Mouse (Mus musculus) liver, embryonic 15.5 days (tissue): ENCODE measurements around the gene Dnah11. TPM values are rescaled to one million over a fixed set of nuclear protein-coding genes. Genes with fewer than 3 reads are reported as not detected.

Source experiments
- ATAC-seq: fragments of 200-750 bp; cut with Nextera tagmentation; 2 replicates; pipeline ENCODE4 v1.8.0; 2017; ENCODE audit warnings: moderate number of reproducible peaks, mild to moderate bottlenecking, moderate library complexity; ENCODE audit not compliant: insufficient read depth
- H3K27ac ChIP-seq: fragments of 300-500 bp; sonication (generic); replicated peaks from 2 replicates; pipeline ENCODE4 v1.5.1; 2015; ENCODE audit warnings: mild to moderate bottlenecking, inconsistent platforms
- H3K27me3 ChIP-seq: fragments of 300-500 bp; sonication (generic); 2 replicates; pipeline ENCODE4 v1.6.1; 2015; ENCODE audit warnings: mild to moderate bottlenecking, inconsistent platforms
- H3K36me3 ChIP-seq: fragments of 300-500 bp; sonication (generic); replicated peaks from 2 replicates; pipeline ENCODE4 v1.6.1; 2015; ENCODE audit warnings: moderate library complexity, mild to moderate bottlenecking, inconsistent platforms
- H3K4me1 ChIP-seq: fragments of 300-500 bp; sonication (generic); replicated peaks from 2 replicates; pipeline ENCODE4 v1.6.1; 2015; ENCODE audit warnings: inconsistent platforms
- H3K4me2 ChIP-seq: fragments of 300-500 bp; sonication (generic); 2 replicates; pipeline ENCODE4 v1.6.1; 2015; ENCODE audit warnings: moderate library complexity, mild to moderate bottlenecking, inconsistent platforms
- H3K4me3 ChIP-seq: fragments of 300-500 bp; sonication (generic); replicated peaks from 2 replicates; pipeline ENCODE4 v1.5.1; 2015; ENCODE audit warnings: mild to moderate bottlenecking, inconsistent platforms
- H3K9ac ChIP-seq: fragments of 300-500 bp; sonication (generic); 2 replicates; pipeline ENCODE4 v1.6.1; 2015; ENCODE audit warnings: moderate library complexity, mild to moderate bottlenecking, inconsistent platforms
- H3K9me3 ChIP-seq: fragments of 300-500 bp; sonication (generic); replicated peaks from 2 replicates; pipeline ENCODE4 v1.6.1; 2016; ENCODE audit warnings: inconsistent platforms
- WGBS: fragments of 180-500 bp; shearing (Covaris S2); methylation state at CpG from one replicate; pipeline ENCODE4 v1.1.7; 2015; ENCODE audit warnings: mixed read lengths; ENCODE audit not compliant: insufficient replicate concordance; 5-methylcytosine and 5-hydroxymethylcytosine counted together
- polyA plus RNA-seq: library from polyadenylated mRNA; unstranded; fragments of >200 nt; fragmentation: Nextera tagmentation; extraction: Ambion mirVana; gene quantifications from 2 replicates; pipeline ENCODE4 v1.2.1, GENCODE M21; 2015

Dnah11 gene
- polyA plus RNA-seq, 1 experiment from 2014 or later: 0.03 TPM

DNA sequence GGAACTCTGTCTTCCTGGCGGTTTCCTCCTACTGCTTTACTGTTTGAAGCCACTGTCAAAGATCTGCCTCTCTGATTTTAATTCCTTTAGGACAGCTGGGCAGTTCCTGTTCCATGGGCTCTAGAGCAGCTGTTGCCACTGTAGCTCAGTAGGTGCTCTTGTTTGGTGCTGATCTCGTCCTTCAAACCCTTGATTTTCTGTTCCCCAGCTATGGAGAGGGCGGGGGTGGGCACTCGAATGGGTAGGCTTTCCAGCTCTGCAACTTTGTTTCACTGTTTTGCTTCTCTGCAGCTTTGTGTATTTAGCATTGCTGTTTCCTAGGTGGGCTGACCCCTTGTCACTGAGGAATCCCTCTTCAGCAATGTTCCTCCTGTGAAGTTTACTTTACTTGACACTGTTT is 34.1 kb downstream of the Dnah11 start:
- Histone ChIP-seq H3K27ac (no peak overlapping the region), H3K4me2 (no peak overlapping the region), H3K9me3 (no peaks in the 10 kb centered on the region), H3K36me3 (no peaks in the 10 kb centered on the region), H3K9ac (no peak overlapping the region), H3K4me1 (no peaks in the 10 kb centered on the region), H3K4me3 (no peak overlapping the region), H3K27me3 (no peaks in the 10 kb centered on the region)
- WGBS: 39% methylated on average over 4 of the region's 4 CpGs
- no peak for ATAC-seq

DNA sequence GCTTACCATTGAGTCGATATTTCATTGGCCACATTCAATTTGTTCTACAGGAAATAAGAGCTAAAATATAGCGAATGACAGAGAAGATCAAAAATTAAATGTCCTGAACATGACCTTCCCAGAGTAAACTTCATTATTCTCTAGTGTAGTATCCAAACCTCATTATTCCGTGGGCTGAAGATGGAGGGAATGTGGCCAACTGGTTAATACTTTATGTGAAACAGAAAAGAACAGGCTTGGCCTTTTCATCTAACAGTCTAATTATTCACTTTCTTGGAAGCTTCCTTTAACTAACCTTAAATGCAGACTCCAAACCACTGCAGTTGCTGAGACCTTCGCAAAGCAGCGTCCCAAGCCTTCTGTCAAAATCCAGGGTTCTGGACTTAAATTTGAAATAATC is 41.9 kb downstream of the Dnah11 start:
- Histone ChIP-seq H3K4me1 (no peaks in the 10 kb centered on the region), H3K36me3 (no peaks in the 10 kb centered on the region), H3K4me2 (no peak overlapping the region), H3K9ac (no peak overlapping the region), H3K27ac (no peak overlapping the region), H3K27me3 (no peaks in the 10 kb centered on the region), H3K9me3 (no peaks in the 10 kb centered on the region), H3K4me3 (no peak overlapping the region)
- no peak for ATAC-seq
- WGBS: 73% methylated on average over 5 of the region's 5 CpGs

- Histone ChIP-seq H3K36me3 (no peaks in the 10 kb centered on the region), H3K27me3 (no peaks in the 10 kb centered on the region), H3K27ac (no peak overlapping the region), H3K9ac (no peak overlapping the region), H3K4me1 (no peaks in the 10 kb centered on the region), H3K4me2 (no peak overlapping the region), H3K9me3 (no peaks in the 10 kb centered on the region), H3K4me3 (no peak overlapping the region)
- WGBS: 38% methylated on average over 2 of the region's 2 CpGs
- ATAC-seq: no peak
Measured at GRCm38 (mm10) chr12:118147521-118148033, 51.3 kb downstream of the Dnah11 start.

DNA sequence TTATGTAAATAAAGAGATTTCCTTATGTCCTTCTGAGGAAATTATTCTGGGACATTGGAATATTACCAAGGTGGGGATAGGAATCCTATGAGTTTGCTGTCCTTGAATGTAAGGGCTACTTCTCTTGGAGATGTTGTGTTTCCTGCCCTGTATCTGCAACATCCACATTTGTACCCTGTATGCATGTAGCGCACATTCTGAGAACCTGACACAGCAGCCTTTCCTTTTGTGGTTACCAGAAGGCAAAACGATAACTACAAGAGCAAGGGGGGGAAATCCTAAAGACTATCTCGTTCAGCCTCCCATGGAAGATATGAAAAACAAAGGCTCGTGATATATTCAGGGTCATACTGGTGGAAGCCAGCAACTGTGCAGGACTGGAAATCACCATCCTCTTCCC is 70.7 kb downstream of the Dnah11 start:
- no peak overlapping the region for H3K27ac ChIP-seq
- H3K4me2 ChIP-seq: no peak overlapping the region
- no peak overlapping the region for H3K9ac ChIP-seq
- no peaks in the 10 kb centered on the region for H3K36me3 ChIP-seq
- WGBS: 20% methylated on average over 4 of the region's 4 CpGs
- H3K9me3 ChIP-seq: no peaks in the 10 kb centered on the region
- no peaks in the 10 kb centered on the region for H3K4me1 ChIP-seq
- no peak overlapping the region for H3K4me3 ChIP-seq
- ATAC-seq: no peak
- no peaks in the 10 kb centered on the region for H3K27me3 ChIP-seq

- Histone ChIP-seq H3K9me3 (no peaks in the 10 kb centered on the region), H3K4me3 (no peak overlapping the region), H3K27me3 (no peaks in the 10 kb centered on the region), H3K9ac (no peak overlapping the region), H3K27ac (no peak overlapping the region), H3K4me2 (no peak overlapping the region), H3K4me1 (no peaks in the 10 kb centered on the region), H3K36me3 (no peaks in the 10 kb centered on the region)
- 81% methylated on average over 3 of the region's 3 CpGs for WGBS
- ATAC-seq: no peak
Measured at GRCm38 (mm10) chr12:118119668-118120067, 79.2 kb downstream of the Dnah11 start.

GRCm38 (mm10) chr12:118112599-118112998 is 86.2 kb downstream of the Dnah11 start:
- no peak overlapping the region for H3K4me2 ChIP-seq
- WGBS: 43% methylated on average over 8 of the region's 8 CpGs
- H3K9me3 ChIP-seq: no peaks in the 10 kb centered on the region
- H3K9ac ChIP-seq: no peak overlapping the region
- no peaks in the 10 kb centered on the region for H3K36me3 ChIP-seq
- no peaks in the 10 kb centered on the region for H3K4me1 ChIP-seq
- no peak overlapping the region for H3K27ac ChIP-seq
- H3K4me3 ChIP-seq: no peak overlapping the region
- H3K27me3 ChIP-seq: no peaks in the 10 kb centered on the region
- ATAC-seq: no peak

DNA sequence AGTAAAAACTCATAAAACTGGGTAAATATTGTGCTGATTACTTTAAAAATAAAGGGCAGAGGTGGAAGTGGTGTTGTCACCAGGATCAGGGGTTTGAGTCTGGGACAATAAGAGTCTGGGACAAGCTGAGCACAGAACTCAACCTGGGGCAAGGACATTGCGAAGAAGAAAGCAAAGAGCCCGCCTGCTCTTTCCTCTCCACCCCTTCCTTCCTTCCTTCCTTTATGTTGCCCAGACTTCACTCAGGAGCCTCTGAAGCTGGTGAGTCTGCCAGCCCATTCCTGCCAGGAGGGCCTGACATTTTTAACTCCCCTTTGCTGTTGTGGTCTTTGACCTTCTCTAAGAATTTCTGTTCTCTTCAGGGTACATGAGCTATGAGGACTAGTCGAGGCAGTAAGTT is 86.9 kb downstream of the Dnah11 start:
- 39% methylated on average over 3 of the region's 3 CpGs for WGBS
- Histone ChIP-seq H3K27me3 (no peaks in the 10 kb centered on the region), H3K4me3 (no peak overlapping the region)

GRCm38 (mm10) chr12:118107719-118108118 is 91.1 kb downstream of the Dnah11 start:
- no peak for ATAC-seq
- H3K27ac ChIP-seq: no peak overlapping the region
- WGBS: 53% methylated on average over 1 of the region's 1 CpGs
- no peak overlapping the region for H3K4me3 ChIP-seq
- no peaks in the 10 kb centered on the region for H3K36me3 ChIP-seq
- H3K4me1 ChIP-seq: no peaks in the 10 kb centered on the region
- H3K9me3 ChIP-seq: no peaks in the 10 kb centered on the region
- no peak overlapping the region for H3K4me2 ChIP-seq
- H3K27me3 ChIP-seq: no peaks in the 10 kb centered on the region
- no peak overlapping the region for H3K9ac ChIP-seq

More for the DNA sequence above, 86.9 kb downstream of the Dnah11 start:
- H3K4me1 ChIP-seq: no peaks in the 10 kb centered on the region
- H3K4me2 ChIP-seq: no peak overlapping the region
- H3K36me3 ChIP-seq: no peaks in the 10 kb centered on the region
- no peak for ATAC-seq
- H3K9ac ChIP-seq: no peak overlapping the region
- H3K9me3 ChIP-seq: no peaks in the 10 kb centered on the region
- no peak overlapping the region for H3K27ac ChIP-seq

- Histone ChIP-seq H3K4me2 (no peak overlapping the region), H3K4me1 (no peaks in the 10 kb centered on the region), H3K27ac (no peak overlapping the region), H3K9ac (no peak overlapping the region), H3K9me3 (no peaks in the 10 kb centered on the region), H3K27me3 (no peaks in the 10 kb centered on the region), H3K36me3 (no peaks in the 10 kb centered on the region), H3K4me3 (no peak overlapping the region)
- no peak for ATAC-seq
- 70% methylated on average over 4 of the region's 4 CpGs for WGBS
Measured at GRCm38 (mm10) chr12:118104520-118104919, 94.3 kb downstream of the Dnah11 start.

DNA sequence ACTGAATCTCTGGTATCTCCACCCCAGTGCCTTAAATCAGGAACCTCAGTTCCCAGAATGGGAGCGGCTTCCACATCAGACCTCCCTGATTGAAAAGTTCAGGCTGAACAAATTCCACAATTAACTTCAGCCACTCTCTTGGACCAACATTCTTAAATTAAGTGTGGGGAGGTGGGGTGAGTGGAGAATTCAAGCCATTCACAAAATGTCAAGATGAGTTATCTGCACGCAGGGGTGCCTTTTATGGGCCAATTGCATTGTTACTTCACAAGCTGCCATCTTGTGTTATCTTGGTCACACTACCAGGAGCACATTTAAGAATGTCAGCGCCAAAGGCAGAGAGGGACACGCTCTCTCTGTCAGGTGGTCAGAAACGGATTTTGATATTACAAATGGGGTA is 99.1 kb downstream of the Dnah11 start:
- H3K27ac ChIP-seq: no peak overlapping the region

GRCm38 (mm10) chr12:118098257-118098656 is 100.6 kb downstream of the Dnah11 start:
- Histone ChIP-seq H3K4me3 (no peak overlapping the region), H3K36me3 (no peaks in the 10 kb centered on the region), H3K27ac (no peak overlapping the region), H3K9me3 (no peaks in the 10 kb centered on the region), H3K9ac (no peak overlapping the region), H3K4me2 (no peak overlapping the region), H3K27me3 (no peaks in the 10 kb centered on the region), H3K4me1 (no peaks in the 10 kb centered on the region)
- ATAC-seq: no peak
- 55% methylated on average over 3 of the region's 3 CpGs for WGBS

More for the DNA sequence above, 99.1 kb downstream of the Dnah11 start:
- H3K36me3 ChIP-seq: no peaks in the 10 kb centered on the region
- H3K9me3 ChIP-seq: no peaks in the 10 kb centered on the region
- no peaks in the 10 kb centered on the region for H3K4me1 ChIP-seq
- ATAC-seq: no peak
- 57% methylated on average over 5 of the region's 5 CpGs for WGBS
- H3K27me3 ChIP-seq: no peaks in the 10 kb centered on the region
- H3K9ac ChIP-seq: no peak overlapping the region
- no peak overlapping the region for H3K4me3 ChIP-seq
- no peak overlapping the region for H3K4me2 ChIP-seq

GRCm38 (mm10) chr12:118094946-118095345 is 103.9 kb downstream of the Dnah11 start:
- no peak overlapping the region for H3K4me2 ChIP-seq
- H3K4me3 ChIP-seq: no peak overlapping the region
- no peak for ATAC-seq
- H3K9ac ChIP-seq: no peak overlapping the region
- 44% methylated on average over 4 of the region's 4 CpGs for whole genome bisulfite sequencing
- H3K4me1 ChIP-seq: no peaks in the 10 kb centered on the region
- H3K27ac ChIP-seq: no peak overlapping the region
- H3K9me3 ChIP-seq: no peaks in the 10 kb centered on the region
- no peaks in the 10 kb centered on the region for H3K36me3 ChIP-seq
- H3K27me3 ChIP-seq: no peaks in the 10 kb centered on the region
